Mouse (Mus musculus): ENCODE data around the gene Slc22a21. TPM values are rescaled to one million over a fixed set of nuclear protein-coding genes. Genes with fewer than 3 reads are reported as not detected.

The Slc22a21 gene
- polyA plus RNA-seq, 1 experiment = 1.8 TPM

- no peak overlapping the region for H3K27ac ChIP-seq (ENCODE audit: insufficient read depth, low read length)
- H3K4me1 ChIP-seq (ENCODE audit: control insufficient read depth, insufficient read depth, insufficient read length) = no peaks in the 10 kb centered on the region
- H3K36me3 ChIP-seq (ENCODE audit: control insufficient read depth, insufficient read depth, low read length) = no peaks in the 10 kb centered on the region
- WGBS = 41% methylated on average over 17 of the region's 17 CpGs
- H3K4me3 ChIP-seq (ENCODE audit: extremely low read depth, insufficient read depth, insufficient read length) = no peak overlapping the region
- peak; percentile 8 to 21 for DNase-seq (ENCODE audit: low read depth in 1 of 2, low spot score in 2 of 2)
- H3K27me3 ChIP-seq (ENCODE audit: control insufficient read depth, insufficient read depth, low read length) = no peaks in the 10 kb centered on the region
- TF ChIP-seq CTCF (IDR thresholded peaks at IDR 0.05; ENCODE audit: extremely low read depth, insufficient read depth, insufficient read length, insufficient replicate concordance) (peak; percentile 46; the same call in 1 of the 2 replicates), POLR2A (IDR thresholded peaks at IDR 0.05; ENCODE audit: low read depth, low read length) (no peak)
Measured at GRCm38 (mm10) chr11:53931091-53931943, 48.8 kb downstream of the Slc22a21 start.

DNA sequence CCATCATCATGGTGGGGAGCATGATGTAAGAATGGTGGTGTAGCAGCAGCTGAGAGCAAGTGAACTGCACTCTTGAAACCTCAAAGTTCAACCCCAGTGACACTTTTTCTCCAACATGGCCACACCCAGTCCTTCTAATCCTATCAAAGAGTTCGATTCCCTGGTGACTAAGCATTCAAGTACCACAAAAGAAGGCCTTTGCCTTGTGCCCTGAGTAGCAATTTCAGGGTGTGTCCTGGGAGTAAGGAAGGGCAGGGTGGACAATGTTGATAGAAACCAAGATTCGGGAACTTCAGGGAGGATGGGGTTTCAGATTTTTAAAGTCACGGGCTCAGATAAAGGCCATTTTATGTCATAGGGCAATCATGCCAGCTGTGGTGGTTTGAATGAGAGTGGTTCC, 50.4 kb downstream of the Slc22a21 start:
- Histone ChIP-seq H3K4me3 (ENCODE audit: extremely low read depth, insufficient read depth, insufficient read length) (no peak overlapping the region), H3K36me3 (ENCODE audit: control insufficient read depth, insufficient read depth, low read length) (no peaks in the 10 kb centered on the region), H3K27ac (ENCODE audit: insufficient read depth, low read length) (no peak overlapping the region), H3K27me3 (ENCODE audit: control insufficient read depth, insufficient read depth, low read length) (no peaks in the 10 kb centered on the region), H3K4me1 (ENCODE audit: control insufficient read depth, insufficient read depth, insufficient read length) (no peaks in the 10 kb centered on the region)
- 83% methylated on average over 3 of the region's 3 CpGs for WGBS
- no peak for TF ChIP-seq POLR2A (IDR thresholded peaks at IDR 0.05; ENCODE audit: low read depth, low read length)
- TF ChIP-seq CTCF (IDR thresholded peaks at IDR 0.05; ENCODE audit: extremely low read depth, insufficient read depth, insufficient read length, insufficient replicate concordance) = no peak
- no peak for DNase-seq (ENCODE audit: low read depth in 1 of 2, low spot score in 2 of 2)

- 85% methylated on average over 3 of the region's 3 CpGs for WGBS
- TF ChIP-seq CTCF (IDR thresholded peaks at IDR 0.05; ENCODE audit: extremely low read depth, insufficient read depth, insufficient read length, insufficient replicate concordance) = no peak
- TF ChIP-seq POLR2A (IDR thresholded peaks at IDR 0.05; ENCODE audit: low read depth, low read length) = no peak
- Histone ChIP-seq H3K4me1 (ENCODE audit: control insufficient read depth, insufficient read depth, insufficient read length) (no peaks in the 10 kb centered on the region), H3K27me3 (ENCODE audit: control insufficient read depth, insufficient read depth, low read length) (no peaks in the 10 kb centered on the region), H3K4me3 (ENCODE audit: extremely low read depth, insufficient read depth, insufficient read length) (no peak overlapping the region), H3K27ac (ENCODE audit: insufficient read depth, low read length) (no peak overlapping the region), H3K36me3 (ENCODE audit: control insufficient read depth, insufficient read depth, low read length) (no peaks in the 10 kb centered on the region)
- DNase-seq (ENCODE audit: low read depth in 1 of 2, low spot score in 2 of 2) = no peak
Measured at GRCm38 (mm10) chr11:53928585-53928984, 51.5 kb downstream of the Slc22a21 start.

GRCm38 (mm10) chr11:53926303-53926702, 53.8 kb downstream of the Slc22a21 start:
- H3K27ac ChIP-seq (ENCODE audit: insufficient read depth, low read length) = no peak overlapping the region
- TF ChIP-seq POLR2A (IDR thresholded peaks at IDR 0.05; ENCODE audit: low read depth, low read length) (no peak), CTCF (IDR thresholded peaks at IDR 0.05; ENCODE audit: extremely low read depth, insufficient read depth, insufficient read length, insufficient replicate concordance) (no peak)
- H3K27me3 ChIP-seq (ENCODE audit: control insufficient read depth, insufficient read depth, low read length) = no peaks in the 10 kb centered on the region
- no peaks in the 10 kb centered on the region for H3K36me3 ChIP-seq (ENCODE audit: control insufficient read depth, insufficient read depth, low read length)
- no peak for DNase-seq (ENCODE audit: low read depth in 1 of 2, low spot score in 2 of 2)
- 87% methylated on average over 5 of the region's 5 CpGs for WGBS
- H3K4me1 ChIP-seq (ENCODE audit: control insufficient read depth, insufficient read depth, insufficient read length) = no peaks in the 10 kb centered on the region
- no peak overlapping the region for H3K4me3 ChIP-seq (ENCODE audit: extremely low read depth, insufficient read depth, insufficient read length)

DNA sequence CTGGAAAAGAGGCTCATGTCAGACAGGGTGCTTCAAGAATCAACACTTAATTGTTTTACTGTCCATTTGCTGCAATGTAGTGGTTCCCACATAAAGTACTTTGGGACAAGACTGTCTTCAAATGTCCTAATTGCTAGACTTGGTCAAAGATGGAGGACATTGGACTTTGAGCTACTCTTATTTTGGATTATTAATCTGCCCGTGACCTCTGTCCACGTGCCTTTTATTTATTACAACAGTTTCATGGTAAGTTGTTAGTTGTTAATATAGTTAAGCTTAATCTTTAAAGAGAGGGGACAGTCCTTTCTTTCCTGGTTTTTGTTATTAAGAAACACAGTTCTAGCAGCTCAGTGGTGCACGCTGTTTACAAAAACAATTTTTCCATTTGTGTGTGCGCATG, 61.3 kb downstream of the Slc22a21 start:
- 92% methylated on average over 4 of the region's 4 CpGs for WGBS
- H3K4me1 ChIP-seq (ENCODE audit: control insufficient read depth, insufficient read depth, insufficient read length) = no peaks in the 10 kb centered on the region
- no peak for DNase-seq (ENCODE audit: low read depth in 1 of 2, low spot score in 2 of 2)
- no peaks in the 10 kb centered on the region for H3K36me3 ChIP-seq (ENCODE audit: control insufficient read depth, insufficient read depth, low read length)
- TF ChIP-seq CTCF (IDR thresholded peaks at IDR 0.05; ENCODE audit: extremely low read depth, insufficient read depth, insufficient read length, insufficient replicate concordance) = no peak
- no peak for TF ChIP-seq POLR2A (IDR thresholded peaks at IDR 0.05; ENCODE audit: low read depth, low read length)
- H3K4me3 ChIP-seq (ENCODE audit: extremely low read depth, insufficient read depth, insufficient read length) = no peak overlapping the region
- H3K27ac ChIP-seq (ENCODE audit: insufficient read depth, low read length) = no peak overlapping the region
- H3K27me3 ChIP-seq (ENCODE audit: control insufficient read depth, insufficient read depth, low read length) = no peaks in the 10 kb centered on the region

DNA sequence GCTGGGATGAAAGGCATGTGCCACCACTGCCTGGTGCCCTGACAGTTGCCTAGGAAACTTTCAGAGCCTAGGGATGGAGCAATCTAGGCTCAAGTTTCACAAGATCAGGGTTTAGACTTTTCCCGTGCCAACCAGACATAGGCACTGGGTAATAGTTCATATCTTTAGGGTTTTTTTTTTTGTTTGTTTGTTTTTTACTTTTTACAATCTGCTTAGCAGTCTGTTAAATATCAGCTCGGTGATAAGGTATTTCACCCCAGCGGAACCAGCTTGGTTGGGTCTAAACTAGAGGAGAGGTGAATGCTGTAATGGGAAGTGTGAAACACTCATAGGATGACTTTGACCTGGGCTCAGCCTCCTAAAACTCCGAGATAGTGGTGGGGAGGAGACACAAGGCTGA, 69.1 kb downstream of the Slc22a21 start:
- Histone ChIP-seq H3K27ac (ENCODE audit: insufficient read depth, low read length) (no peak overlapping the region), H3K27me3 (ENCODE audit: control insufficient read depth, insufficient read depth, low read length) (no peaks in the 10 kb centered on the region), H3K4me1 (ENCODE audit: control insufficient read depth, insufficient read depth, insufficient read length) (no peaks in the 10 kb centered on the region), H3K36me3 (ENCODE audit: control insufficient read depth, insufficient read depth, low read length) (no peaks in the 10 kb centered on the region), H3K4me3 (ENCODE audit: extremely low read depth, insufficient read depth, insufficient read length) (no peak overlapping the region)
- DNase-seq (ENCODE audit: low read depth in 1 of 2, low spot score in 2 of 2) = no peak
- 89% methylated on average over 4 of the region's 4 CpGs for WGBS
- TF ChIP-seq POLR2A (IDR thresholded peaks at IDR 0.05; ENCODE audit: low read depth, low read length) (no peak), CTCF (IDR thresholded peaks at IDR 0.05; ENCODE audit: extremely low read depth, insufficient read depth, insufficient read length, insufficient replicate concordance) (no peak)

- DNase-seq (ENCODE audit: low read depth in 1 of 2, low spot score in 2 of 2) = no peak
- Histone ChIP-seq H3K27me3 (ENCODE audit: control insufficient read depth, insufficient read depth, low read length) (no peaks in the 10 kb centered on the region), H3K27ac (ENCODE audit: insufficient read depth, low read length) (no peak overlapping the region), H3K36me3 (ENCODE audit: control insufficient read depth, insufficient read depth, low read length) (no peaks in the 10 kb centered on the region), H3K4me3 (ENCODE audit: extremely low read depth, insufficient read depth, insufficient read length) (no peak overlapping the region), H3K4me1 (ENCODE audit: control insufficient read depth, insufficient read depth, insufficient read length) (no peaks in the 10 kb centered on the region)
- no peak for TF ChIP-seq CTCF (IDR thresholded peaks at IDR 0.05; ENCODE audit: extremely low read depth, insufficient read depth, insufficient read length, insufficient replicate concordance)
- TF ChIP-seq POLR2A (IDR thresholded peaks at IDR 0.05; ENCODE audit: low read depth, low read length) = no peak
- 90% methylated on average over 8 of the region's 8 CpGs for WGBS
Measured at GRCm38 (mm10) chr11:53908686-53909085, 71.4 kb downstream of the Slc22a21 start.

All from spleen, adult 2 months (tissue).